Comparison of ENCODE assay signal across 9 mouse cellular contexts in genomic region chr2:44103742-44104141, GRCm38 (mm10).
DNase-seq lines count a peak whose midpoint lies in the region; ATAC-seq and TF ChIP-seq lines count a peak whose summit lies in the region.
"Had no signal": no experiment of that assay in that cellular context is flagged by ENCODE, and none has a peak within 500 bp of the region (broad histone marks: within the 10 kb centered on the region; RNA-seq: fewer than 3 reads in every experiment).

No protein-coding gene starts in this region.

- H3K4me1 ChIP-seq in embryonic facial prominence, embryonic 10.5 days, result peaks cover 16% of the 10 kb centered on the region
- peaks cover 8% of the 10 kb centered on the region; the same call in 1 of the 2 replicates for H3K4me1 ChIP-seq in heart, embryonic 15.5 days (replicated peaks)

- peak overlapping the region; percentile 2; the same call in 1 of the 2 replicates for H3K27ac ChIP-seq in left cerebral cortex, adult 2 months
- H3K27ac ChIP-seq in embryonic facial prominence, embryonic 10.5 days (replicated peaks), result no peak overlapping the region
- peak overlapping the region; percentile 67; the same call in 1 of the 2 replicates for H3K27ac ChIP-seq in heart, embryonic 15.5 days

- no peaks in the 10 kb centered on the region for H3K36me3 ChIP-seq in embryonic facial prominence, embryonic 10.5 days (replicated peaks)
- no peaks in the 10 kb centered on the region for H3K36me3 ChIP-seq in heart, embryonic 15.5 days
- H3K36me3 ChIP-seq: limb, embryonic 13.5 days had no signal

- intact Hi-C loops in left cerebral cortex, adult 2 months (cut with DNase I), result no loop called here
- intact Hi-C loops in left cerebral cortex, postnatal 14 days (cut with DNase I), result no loop called here

- H3K4me2 ChIP-seq in heart, embryonic 15.5 days, result no peak overlapping the region
- H3K4me2 ChIP-seq: limb, embryonic 13.5 days had no signal

- no peak overlapping the region for H3K4me3 ChIP-seq in left cerebral cortex, adult 2 months
- no peak overlapping the region for H3K4me3 ChIP-seq in embryonic facial prominence, embryonic 10.5 days
- H3K4me3 ChIP-seq in heart, embryonic 15.5 days, result no peak overlapping the region
- H3K4me3 ChIP-seq: limb, embryonic 13.5 days had no signal

- no peak for DNase-seq in left cerebral cortex, adult 2 months (ENCODE audit: extremely low spot score in 1 of 2, low spot score in 2 of 2)
- DNase-seq in left cerebral cortex, postnatal 14 days (ENCODE audit: low spot score in 2 of 2), result no peak
- DNase-seq in embryonic facial prominence, embryonic 10.5 days (ENCODE audit: low spot score), result peak; percentile 15
- DNase-seq in lung, postnatal 14 days, result peak; percentile 41
- DNase-seq in thymus, adult 18-20 months, result no peak

- H3K9me3 ChIP-seq in embryonic facial prominence, embryonic 10.5 days, result no peaks in the 10 kb centered on the region
- H3K9me3 ChIP-seq in heart, embryonic 15.5 days (replicated peaks), result no peaks in the 10 kb centered on the region
- H3K9me3 ChIP-seq: limb, embryonic 13.5 days had no signal

- peak; percentile 42 for TF ChIP-seq CTCF in left cerebral cortex, adult 2 months (IDR thresholded peaks at IDR 0.05)

- 75% methylated on average over 5 of the region's 5 CpGs for WGBS in embryonic facial prominence, embryonic 10.5 days
- 75% methylated on average over 5 of the region's 5 CpGs for WGBS in heart, embryonic 15.5 days

- no peak for ATAC-seq in heart, embryonic 15.5 days (replicated peaks; ENCODE audit: insufficient number of reproducible peaks, insufficient read depth, low FRiP score, low read depth)
- no peak for ATAC-seq in CD4-positive, CD25-positive, alpha-beta regulatory T cell, adult 4 months
- ATAC-seq: activated CD4-positive, CD25-positive, alpha-beta regulatory T cell, adult 4 months had no signal

- H3K9ac ChIP-seq in heart, embryonic 15.5 days, result no peak overlapping the region
- H3K9ac ChIP-seq: limb, embryonic 13.5 days had no signal

- no peaks in the 10 kb centered on the region for H3K27me3 ChIP-seq in embryonic facial prominence, embryonic 10.5 days (replicated peaks; ENCODE audit: low read depth, poor library complexity, severe bottlenecking)
- H3K27me3 ChIP-seq in heart, embryonic 15.5 days, result no peaks in the 10 kb centered on the region
- H3K27me3 ChIP-seq: limb, embryonic 13.5 days had no signal

Comparison
In these comparisons a context has a peak if more than half of its experiments do, and no peak if none do; other contexts are left out.
1. DNase-seq: peak in embryonic facial prominence, embryonic 10.5 days (single experiment) and lung, postnatal 14 days (single experiment); none in left cerebral cortex, adult 2 months (0 of 2), left cerebral cortex, postnatal 14 days (0 of 2) and thymus, adult 18-20 months (0 of 2).